Mouse (Mus musculus) effector memory CD4-positive, alpha-beta T cell, adult 5 months (primary cell): Measurements from ENCODE around the gene Sost. TPM values are rescaled to one million over a fixed set of nuclear protein-coding genes. Genes with fewer than 3 reads are reported as not detected.

ENCODE experiments used
- polyA plus RNA-seq: library from polyadenylated mRNA; unstranded; fragments of 100-300 nt; shearing (Covaris generic); gene quantifications from one replicate; pipeline ENCODE4 v1.2.1, GENCODE M21; 2017

Sost gene
- not detected for polyA plus RNA-seq

DNA sequence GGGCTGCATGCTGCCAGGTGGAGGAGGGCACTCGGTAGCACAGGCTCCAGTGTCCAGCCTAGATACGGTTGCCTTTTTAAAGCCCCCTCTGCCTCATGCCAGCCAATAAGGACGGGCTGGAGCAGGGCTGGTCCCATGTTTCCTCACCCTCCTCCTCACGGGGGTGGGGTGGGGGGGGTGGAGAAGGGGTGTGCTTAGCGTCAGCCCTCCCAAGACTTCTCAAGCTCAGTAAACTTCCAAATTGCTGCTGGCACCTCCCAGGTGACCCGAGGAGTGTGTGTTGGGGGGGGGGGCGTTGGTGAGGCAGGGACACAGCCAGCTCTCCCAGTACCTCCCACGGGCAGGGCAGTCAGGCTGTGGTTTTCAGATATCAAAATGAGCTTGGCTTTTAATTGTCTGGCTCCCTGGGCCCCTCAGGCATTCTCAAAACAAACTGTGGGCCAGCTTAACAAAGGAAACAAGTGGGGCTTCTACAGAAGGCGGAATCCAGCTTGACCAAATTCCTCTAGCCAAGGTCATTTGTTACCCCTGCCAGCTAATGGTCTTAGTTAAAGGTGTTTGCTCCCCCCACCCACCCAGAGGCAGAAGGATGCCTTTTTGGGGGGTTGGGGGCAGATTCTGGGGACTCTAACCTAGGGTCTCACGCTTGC, at the start of gene Sost:
Gene Sost, minus strand, starts transcription at position 51 of the 650 bp plus-strand sequence.

DNA sequence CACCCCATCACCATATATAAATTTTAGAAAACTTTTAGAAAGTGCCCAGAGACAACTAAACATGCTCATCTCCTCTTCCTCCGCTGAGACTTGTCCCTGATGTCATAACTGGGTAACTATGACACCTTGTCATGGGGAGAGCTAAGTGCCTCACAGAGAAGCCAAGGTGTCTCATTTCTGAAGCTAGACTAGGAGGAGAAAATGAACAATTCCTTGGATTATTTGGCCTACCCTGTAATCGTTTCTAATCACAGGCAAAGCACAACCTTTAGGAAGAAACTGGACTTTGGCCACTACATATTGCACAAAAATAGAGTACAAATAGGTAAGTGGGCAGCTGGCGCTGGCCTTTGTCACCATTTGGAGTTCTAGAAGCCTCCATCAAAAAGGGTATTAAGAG, 20.1 kb upstream of the Sost start, which contains the start of gene Dusp3:
Gene Dusp3, minus strand, starts transcription at position 101 of the 400 bp plus-strand sequence.

DNA sequence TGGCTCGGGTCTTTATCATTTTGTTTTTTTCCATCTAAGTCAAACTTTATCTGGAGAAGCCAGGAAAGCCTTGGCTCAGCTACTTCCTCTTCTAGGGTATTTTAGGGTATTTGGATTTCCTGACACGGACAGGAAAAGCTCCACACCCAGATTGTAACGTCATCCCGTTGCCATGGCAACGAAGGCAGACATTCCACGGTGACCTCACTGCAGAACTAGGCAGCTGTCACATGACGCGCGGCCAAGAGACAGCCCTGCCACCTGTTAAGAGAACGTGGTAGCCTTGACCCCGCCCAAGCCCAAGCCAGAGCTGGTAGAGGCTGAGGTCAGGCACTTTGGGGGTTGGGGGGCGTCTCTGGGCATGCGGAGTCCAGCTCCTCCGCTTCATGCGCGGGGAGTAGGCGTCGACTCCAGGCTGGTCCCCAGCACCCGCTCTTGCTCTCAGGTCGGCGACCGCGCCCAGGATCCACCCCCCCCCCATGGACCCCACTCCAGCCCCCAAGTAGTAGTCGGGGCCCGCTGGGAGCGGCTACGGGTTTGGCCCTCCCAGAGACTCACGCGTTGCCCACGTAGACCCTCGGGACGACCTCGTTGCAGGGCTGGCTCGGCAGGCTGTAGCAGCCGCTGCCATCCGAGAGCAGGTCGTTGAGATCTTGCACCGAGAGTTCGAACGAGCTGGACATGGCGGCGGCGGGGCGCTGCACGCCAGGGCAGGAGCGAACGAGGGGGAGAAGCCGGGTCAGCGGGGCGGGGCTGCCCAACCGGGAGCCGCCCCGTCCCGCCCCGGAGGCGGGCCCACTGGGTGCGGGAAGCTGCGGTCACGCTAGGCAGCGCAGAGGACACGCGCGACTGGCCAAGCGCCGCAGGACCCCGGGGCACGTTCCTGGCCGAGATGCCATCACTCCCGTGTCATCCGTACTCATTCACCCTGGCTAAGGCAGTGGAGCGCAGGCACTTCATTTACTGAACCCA, 17.5 kb upstream of the Sost start, which contains the start of gene Cfap97d1:
Gene Cfap97d1, plus strand, starts transcription at position 226 of the 972 bp plus-strand sequence.

Other genes starting within 250 kb of the Sost start
- gene Dhx8, start 234.1 kb downstream of the Sost start, polyA plus RNA-seq = 52.7 TPM
- gene Etv4, start 181.6 kb downstream of the Sost start, polyA plus RNA-seq = not detected
- gene Meox1, start 72.6 kb downstream of the Sost start, polyA plus RNA-seq = not detected
- gene Cfap97d1, start 17.3 kb upstream of the Sost start, polyA plus RNA-seq = not detected
- gene Dusp3, start 20.0 kb upstream of the Sost start, polyA plus RNA-seq = 1.8 TPM
- gene Mpp3, start 61.4 kb upstream of the Sost start, polyA plus RNA-seq = not detected
- gene Cd300lg, start 74.5 kb upstream of the Sost start, polyA plus RNA-seq = not detected
- 6.8 TPM for gene Mpp2, start 121.5 kb upstream of the Sost start, polyA plus RNA-seq
- not detected for gene Ppy, start 134.3 kb upstream of the Sost start, polyA plus RNA-seq
- gene Pyy, start 140.8 kb upstream of the Sost start, polyA plus RNA-seq = not detected
- gene Nags, start 178.5 kb upstream of the Sost start, polyA plus RNA-seq = not detected
- 3.8 TPM for gene Tmem101, start 189.4 kb upstream of the Sost start, polyA plus RNA-seq
- gene Lsm12, start 218.3 kb upstream of the Sost start, polyA plus RNA-seq = 76.2 TPM
- gene G6pc3, start 222.6 kb upstream of the Sost start, polyA plus RNA-seq = 36.5 TPM